Mouse (Mus musculus) fat pad, adult 2 months (tissue): ENCODE results near the gene 1190002N15Rik.

ENCODE experiments used
- DNase-seq: peaks from one replicate; pipeline ENCODE4 v3.0.0-alpha.2; 2011; ENCODE audit warnings: low read depth, low spot score; ENCODE audit errors: extremely low read depth

The 1190002N15Rik gene

DNA sequence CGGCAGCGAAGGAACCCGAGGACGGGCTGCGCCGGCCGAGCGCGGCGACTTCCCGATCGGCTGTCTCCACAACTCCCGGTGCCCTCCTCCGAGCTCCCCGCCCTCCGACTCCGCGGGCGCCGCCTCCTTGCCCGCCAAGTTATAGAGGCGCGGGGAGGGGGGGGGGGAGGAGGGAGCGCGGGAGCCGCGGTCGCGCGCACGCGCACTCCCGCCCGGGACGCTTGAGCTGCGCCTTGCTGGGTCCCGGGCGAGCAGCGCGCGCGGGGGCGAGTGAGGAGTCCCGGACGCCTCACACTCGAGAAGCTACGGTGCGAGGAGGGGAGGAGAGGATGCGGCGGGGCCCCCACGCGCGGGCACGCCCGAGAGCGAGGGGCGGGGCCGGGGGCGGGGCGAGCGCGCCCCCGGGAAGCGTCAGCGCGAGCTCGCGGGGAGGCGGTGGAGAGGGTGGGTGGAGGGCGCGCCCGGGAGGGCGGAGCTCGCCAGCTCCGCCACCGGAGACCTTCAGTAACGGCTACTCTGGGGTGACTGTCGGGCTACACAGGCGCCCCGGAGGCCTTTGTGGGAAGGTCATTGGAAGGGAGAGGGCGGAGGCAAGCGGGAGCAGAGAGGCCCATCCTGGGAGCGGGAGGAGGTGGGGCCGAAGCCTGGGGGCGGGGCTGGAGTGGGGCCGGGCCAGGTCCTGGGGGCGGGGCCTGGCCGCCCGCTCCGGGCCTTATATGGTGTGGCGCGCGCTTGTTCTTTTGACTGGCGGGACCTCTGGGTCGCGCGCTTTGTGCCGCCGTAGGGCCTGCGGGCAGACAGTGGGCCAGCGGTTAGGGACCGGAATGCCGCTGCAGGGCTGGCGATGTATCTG lies at the start of gene 1190002N15Rik:
TSS of gene 1190002N15Rik (minus strand) at position 112 of the 853 bp plus-strand sequence.
- no peak for DNase-seq

- no peak for DNase-seq
These were observed 44.4 kb upstream of the 1190002N15Rik start for GRCm38 (mm10) chr9:94582309-94582708.

GRCm38 (mm10) chr9:94581661-94582060 lies 43.8 kb upstream of the 1190002N15Rik start:
- DNase-seq = no peak

GRCm38 (mm10) chr9:94580071-94580737 lies 42.3 kb upstream of the 1190002N15Rik start:
- DNase-seq = no peak

DNA sequence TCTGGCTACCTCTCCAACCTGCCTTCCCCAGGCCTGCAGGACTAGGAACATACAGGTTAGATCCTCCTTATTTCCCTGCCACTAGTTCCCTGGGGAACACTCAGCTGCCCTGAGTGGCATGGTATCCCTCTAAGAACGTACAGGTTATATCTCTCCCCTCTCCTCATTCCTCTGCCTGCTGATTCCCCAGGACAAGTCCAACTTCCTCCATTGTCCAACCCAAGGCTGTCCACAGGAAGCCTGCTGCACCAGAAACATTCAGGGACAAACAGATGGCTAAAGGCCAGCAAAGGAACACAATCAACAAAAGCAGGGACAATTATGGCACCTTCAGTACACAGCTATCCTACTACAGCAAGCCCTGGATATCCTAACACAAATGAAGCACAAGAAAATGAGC lies 33.9 kb upstream of the 1190002N15Rik start:
- DNase-seq = no peak

- DNase-seq = no peak
These were observed 30.5 kb upstream of the 1190002N15Rik start for GRCm38 (mm10) chr9:94568386-94568785.

- DNase-seq = no peak
These were observed 29.9 kb upstream of the 1190002N15Rik start for GRCm38 (mm10) chr9:94567722-94568314.

DNA sequence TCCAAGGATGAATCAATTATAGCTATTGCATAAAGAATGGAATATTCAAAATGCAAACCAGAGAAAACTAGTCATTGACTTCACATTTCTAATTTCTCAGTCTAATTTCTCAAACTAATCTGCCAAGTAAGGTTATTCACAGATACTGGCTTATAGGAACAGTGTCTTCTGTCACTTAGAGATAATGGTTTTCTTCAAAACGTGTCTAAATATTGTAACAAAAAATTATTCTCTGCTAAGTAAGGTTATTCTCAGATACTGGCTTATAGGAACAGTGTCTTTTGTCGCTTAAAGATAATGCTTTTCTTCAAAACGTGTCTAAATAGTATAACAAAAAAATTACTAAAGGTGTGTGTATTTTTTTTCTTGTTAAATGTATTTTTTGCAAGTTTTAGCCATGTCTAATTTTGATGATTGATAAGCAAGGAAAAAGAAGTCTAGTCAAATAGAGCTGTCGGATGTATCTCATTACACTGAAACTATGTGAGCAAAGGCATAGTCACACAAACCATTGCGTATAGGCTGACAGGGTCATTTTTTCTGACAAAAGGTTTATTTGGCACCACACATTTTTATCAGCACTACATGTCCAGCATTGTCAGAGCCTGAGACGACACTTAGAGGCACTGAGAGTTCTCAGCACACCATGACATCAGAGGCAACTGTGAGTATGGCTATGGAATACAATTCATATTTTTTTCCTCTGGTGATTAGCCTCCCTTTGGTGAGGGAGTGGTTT lies 19.1 kb upstream of the 1190002N15Rik start:
- DNase-seq = no peak

DNA sequence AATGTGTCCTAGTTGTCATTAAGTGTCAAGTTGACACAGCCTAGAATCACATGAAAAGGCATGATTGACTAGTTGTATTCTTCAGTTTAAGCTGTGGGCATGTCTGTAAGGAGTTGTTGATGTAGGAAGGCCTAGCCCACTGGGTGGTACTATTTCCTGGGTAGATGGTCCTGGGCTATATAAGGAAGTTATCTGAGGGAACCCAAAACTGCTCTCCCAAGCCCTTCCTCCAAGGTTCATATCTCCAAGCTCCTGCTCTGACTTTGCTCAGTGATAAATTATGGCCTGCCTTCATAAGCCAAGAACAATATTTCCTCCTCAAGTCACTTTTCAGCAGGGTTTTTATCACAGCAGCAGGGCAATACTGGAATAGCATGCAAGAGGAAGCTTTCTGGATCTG lies 18.4 kb upstream of the 1190002N15Rik start:
- no peak for DNase-seq

DNA sequence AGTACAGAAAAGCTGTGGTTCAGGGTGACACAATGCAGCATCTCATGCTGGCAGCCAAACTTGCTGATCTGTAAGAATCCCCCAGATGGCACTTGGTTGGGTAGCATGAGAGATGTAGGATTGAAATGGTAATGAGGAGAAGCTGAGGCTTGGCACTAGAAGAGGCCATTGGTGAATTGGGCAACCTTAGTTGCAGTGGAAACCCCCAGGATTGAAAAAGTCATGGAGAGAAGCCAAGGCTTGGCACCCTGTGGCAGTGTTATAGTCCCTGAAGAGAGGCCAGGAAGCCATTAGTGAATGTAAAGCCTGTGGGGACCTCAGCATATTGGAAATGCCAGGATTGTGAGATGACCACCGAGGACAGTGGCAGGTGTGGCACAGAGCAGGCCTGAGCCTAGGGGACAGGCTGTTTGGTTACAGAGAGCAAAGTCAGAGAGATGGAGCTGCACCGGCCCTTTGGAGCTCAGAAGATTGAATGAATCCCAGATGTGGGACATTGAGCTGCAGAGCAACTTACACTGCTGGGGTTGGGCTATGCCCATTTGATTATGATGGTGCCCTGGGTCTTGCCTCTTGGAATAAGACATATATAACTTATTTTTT lies 12.7 kb upstream of the 1190002N15Rik start:
- no peak for DNase-seq

DNA sequence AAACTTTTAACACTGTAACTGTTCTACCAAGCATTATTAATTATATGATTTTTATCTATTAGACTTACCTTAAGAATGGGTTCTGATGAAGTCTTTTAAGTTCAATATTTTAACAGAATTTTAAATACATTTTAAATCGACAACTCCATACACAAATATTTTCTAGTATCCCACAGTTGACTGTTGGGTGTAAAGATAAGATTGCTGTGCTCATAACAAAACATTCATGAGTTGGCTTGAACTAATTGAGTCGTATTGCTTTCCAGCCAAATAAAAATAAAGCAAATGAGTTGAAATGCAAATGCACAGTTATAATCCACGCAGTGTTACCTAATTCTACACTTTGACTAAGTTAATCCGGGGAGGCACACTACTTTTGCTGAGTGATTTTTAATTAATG lies 6.0 kb upstream of the 1190002N15Rik start:
- no peak for DNase-seq

DNA sequence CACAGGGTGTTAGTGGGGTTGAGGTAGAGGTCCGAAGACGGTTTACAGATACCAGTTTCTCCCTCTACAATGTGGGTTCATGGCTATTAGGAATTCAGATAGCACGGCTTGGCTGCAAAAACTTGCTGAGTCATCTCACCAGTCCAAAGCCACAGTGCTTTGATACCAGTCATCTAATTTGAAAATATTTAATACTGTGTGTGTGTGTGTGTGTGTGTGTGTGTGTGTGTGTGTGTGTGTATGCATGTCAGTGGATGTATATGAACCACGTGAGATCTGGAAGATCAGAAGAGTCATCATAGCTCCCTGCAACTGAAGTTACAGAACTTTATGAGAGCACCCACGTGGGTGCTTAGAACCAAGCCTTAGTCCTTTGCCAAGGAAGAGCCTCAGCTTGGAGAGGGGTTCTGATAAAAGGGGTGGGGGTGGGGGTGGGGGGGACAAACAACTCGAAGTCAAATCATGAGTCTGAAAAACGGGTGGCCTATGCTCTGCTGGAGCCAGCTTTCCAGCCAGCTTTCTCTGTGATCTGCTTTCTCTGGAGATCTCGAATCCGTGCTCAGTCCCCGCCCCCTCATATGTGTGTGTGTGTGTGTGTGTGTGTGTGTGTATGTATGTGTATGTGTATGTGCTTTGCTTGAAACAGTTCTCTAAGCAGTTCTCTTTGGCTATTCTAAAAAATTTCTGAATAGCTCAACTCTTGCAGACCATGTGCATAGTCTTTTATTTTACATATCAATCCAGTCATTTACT lies 2.6 kb upstream of the 1190002N15Rik start:
- DNase-seq = no peak

GRCm38 (mm10) chr9:94539346-94539865 lies 1.5 kb upstream of the 1190002N15Rik start:
- no peak for DNase-seq

DNA sequence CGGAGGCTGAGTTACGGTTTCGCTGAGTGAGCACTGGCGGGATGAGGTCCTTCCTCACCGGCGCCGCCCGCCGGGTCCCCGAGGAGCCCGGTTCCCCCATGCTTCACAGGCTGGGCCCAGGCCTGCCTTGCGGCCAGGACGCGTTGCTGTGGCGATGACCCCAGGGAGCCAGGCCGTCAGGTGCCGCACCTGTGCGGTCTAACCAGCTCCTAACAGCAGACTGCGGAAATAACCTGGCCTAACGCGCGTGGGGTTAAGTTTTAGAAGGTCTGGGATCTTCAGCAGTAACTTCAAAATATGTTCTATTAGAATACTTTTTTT lies 902 bp upstream of the 1190002N15Rik start:
- no peak for DNase-seq

DNA sequence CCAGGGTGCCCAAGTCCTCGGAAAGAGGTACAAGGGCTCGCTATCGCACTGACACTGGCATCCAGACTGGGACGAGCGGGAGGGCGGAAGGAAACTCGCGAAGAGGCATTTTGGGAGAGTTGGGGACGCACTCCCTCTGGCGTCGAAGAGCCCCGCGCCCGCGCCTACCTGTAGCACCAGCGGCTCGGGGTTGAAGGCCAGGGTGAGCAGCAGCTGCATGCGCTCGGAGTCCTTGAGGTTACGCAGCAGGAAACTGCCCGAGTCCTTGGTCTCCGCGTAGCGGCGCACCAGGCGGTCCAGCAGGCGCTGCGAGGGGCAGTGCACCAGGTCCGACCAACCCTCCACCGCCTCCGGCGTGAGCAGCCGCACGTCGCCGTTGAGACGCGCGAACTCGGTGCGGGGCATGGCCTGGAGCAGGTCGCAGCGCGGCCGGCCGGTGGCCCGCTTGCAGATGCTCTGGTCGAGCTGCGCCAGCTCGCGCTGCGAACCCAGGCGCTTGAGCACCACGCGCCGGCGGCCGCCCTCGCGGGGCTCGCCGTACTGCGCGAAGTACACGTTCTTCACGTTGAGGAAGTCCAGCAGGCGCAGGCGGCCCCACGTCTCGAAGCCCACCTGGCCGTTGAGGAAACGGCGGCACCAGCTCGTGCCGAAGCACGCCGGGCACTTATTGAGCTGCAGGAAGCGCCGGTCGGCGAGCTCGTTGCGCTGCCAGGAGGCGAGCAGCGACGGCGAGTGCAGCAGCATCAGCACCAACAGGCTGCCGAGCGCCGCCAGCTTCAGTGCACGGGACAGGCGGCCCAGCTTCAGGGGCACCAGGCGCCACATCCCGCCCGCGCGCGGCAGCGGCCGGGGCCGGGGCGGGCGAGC lies 597 bp downstream of the 1190002N15Rik start:
- no peak for DNase-seq

- DNase-seq = no peak
These were observed 1.5 kb downstream of the 1190002N15Rik start for GRCm38 (mm10) chr9:94536261-94536905.

DNA sequence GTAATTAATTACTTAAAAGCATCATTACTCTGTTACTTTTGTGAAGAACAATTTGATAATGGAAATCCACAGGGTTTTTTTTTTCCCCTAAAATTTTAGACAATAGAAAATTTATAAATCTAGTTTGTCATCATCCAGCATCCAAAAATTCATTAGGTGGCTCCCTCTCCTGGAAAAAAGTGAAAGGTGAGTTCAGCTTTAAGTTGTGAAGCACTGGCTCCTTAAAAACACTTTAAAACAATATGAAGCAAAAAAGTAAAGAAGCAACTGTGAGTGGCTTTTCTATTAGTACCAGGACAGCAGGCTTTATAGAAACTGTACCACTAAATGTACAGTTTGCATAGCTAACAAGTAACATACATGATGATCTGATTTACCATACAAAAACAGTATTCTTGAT lies 3.1 kb downstream of the 1190002N15Rik start:
- DNase-seq = no peak

GRCm38 (mm10) chr9:94534226-94534625 lies 3.7 kb downstream of the 1190002N15Rik start:
- DNase-seq = no peak

DNA sequence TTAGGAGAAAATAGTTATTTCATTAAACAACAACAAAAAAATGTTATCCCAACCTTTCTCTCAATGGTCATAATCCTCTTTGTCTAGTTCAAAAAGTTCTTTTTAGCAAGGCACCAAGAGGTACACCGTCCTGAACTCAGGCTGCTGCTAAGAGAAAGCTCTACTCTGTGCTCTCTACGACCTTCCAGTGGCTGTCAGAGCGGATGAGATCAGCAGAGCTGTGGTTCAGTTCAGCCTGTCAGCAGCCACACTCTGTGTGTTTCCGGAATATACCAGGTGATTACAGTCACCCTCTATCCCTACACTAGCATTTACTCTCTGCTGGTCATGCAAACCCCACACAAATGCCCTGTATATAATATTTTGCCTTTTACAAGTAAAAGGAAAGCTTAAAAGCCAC lies 4.2 kb downstream of the 1190002N15Rik start:
- no peak for DNase-seq
